31 mouse cellular contexts compared by ENCODE assay signal in genomic region chr7:80367232-80367631, GRCm38 (mm10).
"Had no signal": no experiment of that assay in that cellular context is flagged by ENCODE, and none has a peak within 500 bp of the region (broad histone marks: within the 10 kb centered on the region; RNA-seq: fewer than 3 reads in every experiment).

No protein-coding gene starts in this region.

- H3K9me3 ChIP-seq: limb, embryonic 10.5 days; limb, embryonic 12.5 days; limb, embryonic 15.5 days; liver, embryonic 12.5 days; liver, embryonic 13.5 days; liver, embryonic 15.5 days; lung, embryonic 15.5 days; midbrain, embryonic 10.5 days; midbrain, embryonic 12.5 days; midbrain, embryonic 13.5 days; midbrain, embryonic 15.5 days; neural tube, embryonic 12.5 days had no signal

- H3K4me3 ChIP-seq: limb, embryonic 10.5 days; limb, embryonic 12.5 days; limb, embryonic 13.5 days; limb, embryonic 15.5 days; liver, embryonic 12.5 days; liver, embryonic 13.5 days; liver, embryonic 15.5 days; lung, embryonic 15.5 days; midbrain, embryonic 10.5 days; midbrain, embryonic 12.5 days; midbrain, embryonic 13.5 days; midbrain, embryonic 15.5 days; myocyte; neural tube, embryonic 12.5 days had no signal

- H3K27me3 ChIP-seq: limb, embryonic 12.5 days; limb, embryonic 13.5 days; limb, embryonic 15.5 days; lung, embryonic 15.5 days; midbrain, embryonic 12.5 days; midbrain, embryonic 13.5 days; midbrain, embryonic 15.5 days; neural tube, embryonic 12.5 days had no signal

- ATAC-seq: liver, embryonic 12.5 days; liver, postnatal 0 days; lung, postnatal 0 days; midbrain, embryonic 13.5 days; midbrain, embryonic 15.5 days; midbrain, embryonic 16.5 days had no signal

- H3K27ac ChIP-seq: limb, embryonic 10.5 days; limb, embryonic 12.5 days; limb, embryonic 13.5 days; limb, embryonic 15.5 days; liver, embryonic 12.5 days; liver, embryonic 13.5 days; liver, embryonic 14.5 days; liver, embryonic 15.5 days; lung, embryonic 15.5 days; macrophage; midbrain, embryonic 10.5 days; midbrain, embryonic 12.5 days; midbrain, embryonic 13.5 days; midbrain, embryonic 15.5 days; neural tube, embryonic 12.5 days had no signal

- DNase-seq: left cerebral cortex, postnatal 4 days; liver; liver, embryonic 13.5 days; liver, postnatal 0 days; lung, adult 18-20 months; lung, adult 2 months; lung, embryonic 14.5 days; lung, postnatal 10 days; lung, postnatal 14 days; lung, postnatal 36 days; lung, postnatal 4 days; midbrain, embryonic 14.5 days had no signal

- H3K9ac ChIP-seq: limb, embryonic 12.5 days; limb, embryonic 13.5 days; limb, embryonic 15.5 days; liver, embryonic 12.5 days; liver, embryonic 13.5 days; liver, embryonic 14.5 days; liver, embryonic 15.5 days; liver, postnatal 0 days; lung, embryonic 14.5 days; lung, embryonic 15.5 days; midbrain, embryonic 12.5 days; midbrain, embryonic 13.5 days; midbrain, embryonic 15.5 days; neural tube, embryonic 12.5 days had no signal

- H3K4me2 ChIP-seq: limb, embryonic 12.5 days; limb, embryonic 13.5 days; limb, embryonic 15.5 days; liver, embryonic 11.5 days; liver, embryonic 12.5 days; liver, embryonic 13.5 days; liver, embryonic 15.5 days; lung, embryonic 14.5 days; lung, embryonic 15.5 days; midbrain, embryonic 11.5 days; midbrain, embryonic 12.5 days; midbrain, embryonic 13.5 days; midbrain, embryonic 15.5 days; neural tube, embryonic 12.5 days had no signal
